Mouse (Mus musculus) brain, embryonic 14.5 days (tissue): Measurements from ENCODE around the gene Hoxa11. TPM values are rescaled to one million over a fixed set of nuclear protein-coding genes. Genes with fewer than 3 reads are reported as not detected.
A peak's percentile ranks its signal among the peaks of the same experiment; 100 is the strongest.

Experiments used
- DNase-seq: peaks from one replicate; pipeline ENCODE4 v3.0.0-alpha.2; 2011; ENCODE audit warnings: low read depth
- CTCF ChIP-seq: fragments of 200-500 bp; IDR thresholded peaks from 2 replicates; pipeline ENCODE4 v1.5.1; 2012; ENCODE audit warnings: inconsistent platforms, mild to moderate bottlenecking, moderate library complexity, borderline replicate concordance; ENCODE audit not compliant: insufficient read depth, insufficient read length; ENCODE audit errors: extremely low read depth
- POLR2A ChIP-seq: fragments of 200-500 bp; IDR thresholded peaks from 2 replicates; pipeline ENCODE4 v1.6.1; 2012; ENCODE audit warnings: mild to moderate bottlenecking, inconsistent platforms, borderline replicate concordance; ENCODE audit not compliant: poor library complexity, insufficient read depth, insufficient read length, severe bottlenecking; ENCODE audit errors: extremely low read depth
- polyA plus RNA-seq: library from polyadenylated mRNA; depleted of rRNA; stranded (reverse); fragments of >200 nt; gene quantifications from 2 replicates; pipeline ENCODE4 v1.2.3, GENCODE M21; 2012

Hoxa11 gene
- polyA plus RNA-seq, 1 experiment: not detected

DNA sequence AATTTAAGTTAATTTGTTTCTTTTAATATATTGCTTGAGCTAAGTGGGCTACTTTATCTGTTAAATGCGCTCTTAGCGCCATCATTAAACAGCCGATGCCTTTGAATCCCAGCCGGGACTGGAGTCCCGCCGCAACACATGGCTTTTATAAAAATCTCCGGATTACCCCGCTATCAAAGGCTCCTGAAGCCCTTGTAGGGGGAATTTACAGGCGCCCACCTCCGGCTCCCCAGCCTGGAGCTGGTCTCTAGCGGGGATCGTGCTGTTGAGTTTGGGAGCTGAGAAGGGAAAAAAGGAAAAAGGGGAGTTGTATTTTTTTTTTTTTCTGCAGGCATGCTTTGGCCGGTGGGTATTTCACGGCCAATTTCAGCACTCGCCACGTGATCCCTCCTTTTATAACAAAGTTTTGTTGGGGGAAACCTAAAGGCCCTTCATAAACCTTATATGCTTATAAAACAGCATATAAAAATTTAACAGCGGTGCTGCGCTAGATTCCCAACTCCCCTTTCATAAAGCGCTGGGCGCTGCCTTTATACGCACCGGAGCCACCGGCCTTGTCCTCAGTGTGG lies 1.1 kb downstream of the Hoxa11 start:
- TF ChIP-seq CTCF (no peak), POLR2A (no peak)
- DNase-seq: no peak

- DNase-seq: no peak
- TF ChIP-seq POLR2A (no peak), CTCF (no peak)
Measured at GRCm38 (mm10) chr6:52243681-52244121, 1.9 kb downstream of the Hoxa11 start.

- DNase-seq: no peak
- TF ChIP-seq CTCF: no peak
Measured at GRCm38 (mm10) chr6:52242801-52243332, 2.7 kb downstream of the Hoxa11 start.

GRCm38 (mm10) chr6:52241001-52241621 lies 4.5 kb downstream of the Hoxa11 start:
- no peak for DNase-seq

GRCm38 (mm10) chr6:52240389-52241000 lies 5.1 kb downstream of the Hoxa11 start, which contains the start of gene Hoxa10:
Hoxa10 (minus strand) TSS chr6:52240854.
- TF ChIP-seq CTCF (peak; percentile 87), POLR2A (no peak)
- DNase-seq: peak; percentile 82

More at GRCm38 (mm10) chr6:52241001-52241621, 4.5 kb downstream of the Hoxa11 start:
- TF ChIP-seq CTCF (no peak), POLR2A (no peak)

- DNase-seq: no peak
- TF ChIP-seq POLR2A: no peak
- no peak for TF ChIP-seq CTCF
Measured at GRCm38 (mm10) chr6:52239625-52240388, 5.8 kb downstream of the Hoxa11 start.

GRCm38 (mm10) chr6:52238976-52239375 lies 6.6 kb downstream of the Hoxa11 start:
- TF ChIP-seq CTCF (no peak), POLR2A (no peak)
- DNase-seq: no peak

DNA sequence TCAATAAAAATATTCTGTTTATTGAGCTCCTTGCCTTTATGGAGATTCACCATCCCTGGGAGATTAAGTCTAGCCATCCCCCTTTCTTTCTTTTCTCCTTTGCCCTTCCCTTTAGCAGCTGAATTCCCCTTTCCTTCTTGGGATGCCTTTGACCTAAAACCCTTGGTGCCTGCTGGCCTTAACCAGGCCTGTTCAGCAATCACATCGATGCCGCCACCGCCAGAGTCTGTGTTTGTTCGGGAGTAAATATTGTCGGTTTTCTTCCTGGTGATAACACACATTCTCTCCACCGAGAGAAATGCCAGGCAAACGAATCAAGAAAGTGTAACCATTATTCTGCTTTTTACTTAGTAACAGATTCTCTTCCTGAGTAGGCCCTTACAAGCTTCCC lies 7.5 kb downstream of the Hoxa11 start:
- no peak for TF ChIP-seq POLR2A
- TF ChIP-seq CTCF: no peak
- no peak for DNase-seq

DNA sequence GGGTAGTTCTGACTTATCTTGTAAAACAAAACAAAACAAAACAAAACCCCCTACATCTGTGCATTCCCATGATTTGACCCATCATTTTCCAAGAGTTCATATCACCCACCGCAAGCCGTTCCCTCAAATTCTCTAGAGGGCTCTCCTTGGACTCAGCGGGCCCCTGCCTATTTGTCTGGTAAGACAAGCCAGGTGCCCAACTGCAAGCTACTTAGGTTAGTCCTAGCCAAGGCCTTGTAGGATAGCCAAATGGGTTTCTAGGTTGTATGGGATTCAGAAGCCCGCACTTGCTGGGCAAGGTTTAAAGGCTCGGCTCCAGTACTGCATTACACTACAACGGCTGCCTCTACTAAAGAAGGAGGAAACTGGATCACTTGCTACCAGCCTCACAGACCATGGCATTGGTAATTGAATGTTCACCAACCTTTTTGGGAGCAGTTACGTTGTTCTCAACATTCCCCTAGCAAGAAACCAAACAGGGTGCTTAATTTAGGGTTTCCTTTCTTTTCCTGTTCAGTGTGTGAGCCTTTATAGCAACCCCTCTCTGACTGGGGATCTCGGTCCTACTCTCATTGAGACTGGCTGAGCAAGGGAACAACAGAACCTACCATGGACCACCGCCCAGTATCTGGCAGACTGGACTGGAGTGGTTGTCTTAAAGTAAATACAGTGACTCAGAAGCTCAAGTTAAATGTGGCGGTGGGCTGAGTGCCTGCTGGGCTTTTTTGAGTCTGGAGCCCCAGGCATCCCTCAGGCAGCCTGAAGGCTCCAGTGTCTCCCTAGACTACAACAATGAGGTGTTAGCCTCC lies 8.1 kb downstream of the Hoxa11 start:
- TF ChIP-seq POLR2A (no peak), CTCF (no peak)
- no peak for DNase-seq

- TF ChIP-seq POLR2A (no peak), CTCF (no peak)
- no peak for DNase-seq
Measured at GRCm38 (mm10) chr6:52236806-52237205, 8.8 kb downstream of the Hoxa11 start.
